Mouse (Mus musculus) midbrain, postnatal 0 days (tissue): ENCODE results near the gene Ang. TPM values are rescaled to one million over a fixed set of nuclear protein-coding genes. Genes with fewer than 3 reads are reported as not detected.
"Not testable (repeated sequence)": the region's sequence is repeated elsewhere in the genome, so short reads cannot be mapped to it uniquely, and the experiment has no call there.

Experiments used
- ATAC-seq: fragments of 200-750 bp; cut with Nextera tagmentation; 2 replicates; pipeline ENCODE4 v1.8.0; 2017; ENCODE audit warnings: moderate number of reproducible peaks, mild to moderate bottlenecking, moderate TSS enrichment, moderate library complexity; ENCODE audit not compliant: low FRiP score
- DNase-seq: peaks from one replicate; pipeline ENCODE4 v3.0.0-alpha.2; 2015; ENCODE audit warnings: low spot score
- H3K27ac ChIP-seq: fragments of 300-500 bp; sonication (generic); 2 replicates; pipeline ENCODE4 v1.5.1; 2014; ENCODE audit warnings: low read depth, mild to moderate bottlenecking, low read length, mixed read lengths
- H3K27me3 ChIP-seq: fragments of 300-500 bp; sonication (generic); 2 replicates; pipeline ENCODE4 v1.6.1; 2014; ENCODE audit warnings: low read length, control low read depth, mixed read lengths; ENCODE audit not compliant: insufficient read depth
- H3K36me3 ChIP-seq: fragments of 300-500 bp; sonication (generic); 2 replicates; pipeline ENCODE4 v1.6.1; 2014; ENCODE audit warnings: low read length, control low read depth, mixed read lengths; ENCODE audit not compliant: insufficient read depth
- H3K4me1 ChIP-seq: fragments of 300-500 bp; sonication (generic); 2 replicates; pipeline ENCODE4 v1.6.1; 2014; ENCODE audit warnings: mild to moderate bottlenecking, control low read depth, antibody characterized with exemption, low read length, mixed read lengths; ENCODE audit not compliant: insufficient read depth
- H3K4me2 ChIP-seq: fragments of 300-500 bp; sonication (generic); 2 replicates; pipeline ENCODE4 v1.6.1; 2014; ENCODE audit warnings: low read depth, mild to moderate bottlenecking, low read length, mixed read lengths; ENCODE audit not compliant: poor library complexity, severe bottlenecking
- H3K4me3 ChIP-seq: fragments of 300-500 bp; sonication (generic); 2 replicates; pipeline ENCODE4 v1.5.1; 2014; ENCODE audit warnings: low read depth, mild to moderate bottlenecking, low read length, moderate library complexity
- H3K9ac ChIP-seq: fragments of 300-500 bp; sonication (generic); replicated peaks from 2 replicates; pipeline ENCODE4 v1.6.1; 2014; ENCODE audit warnings: mild to moderate bottlenecking, low read length, moderate library complexity, mixed read lengths; ENCODE audit not compliant: poor library complexity, severe bottlenecking
- H3K9me3 ChIP-seq: fragments of 300-500 bp; sonication (generic); 2 replicates; pipeline ENCODE4 v1.6.1; 2016; ENCODE audit warnings: low read length, control low read depth
- CTCF ChIP-seq: IDR thresholded peaks from 2 replicates; pipeline ENCODE4 v1.5.1; 2016; ENCODE audit warnings: antibody characterized with exemption, mild to moderate bottlenecking
- WGBS: fragments of 180-500 bp; shearing (Covaris S2); extraction: QIAGEN DNeasy Blood & Tissue Kit; methylation state at CpG from one replicate; pipeline ENCODE4 v1.1.7; 2014; 5-methylcytosine and 5-hydroxymethylcytosine counted together
- polyA plus RNA-seq: library from polyadenylated mRNA; unstranded; fragments of >200 nt; fragmentation: Nextera tagmentation; extraction: Ambion mirVana; gene quantifications from 2 replicates; pipeline ENCODE4 v1.2.1, GENCODE M21; 2015
- total RNA-seq: library from RNA; depleted of rRNA; stranded (reverse); fragments of >200 nt; gene quantifications from 2 replicates; pipeline ENCODE4 v1.2.3, GENCODE M21; 2014

The Ang gene
- total and polyA plus RNA-seq, 2 experiments from 2014 or later, result 2.1 to 3.3 TPM

GRCm38 (mm10) chr14:51092073-51092620 lies 1.2 kb downstream of the Ang start:
- no peak overlapping the region for H3K9ac ChIP-seq

DNA sequence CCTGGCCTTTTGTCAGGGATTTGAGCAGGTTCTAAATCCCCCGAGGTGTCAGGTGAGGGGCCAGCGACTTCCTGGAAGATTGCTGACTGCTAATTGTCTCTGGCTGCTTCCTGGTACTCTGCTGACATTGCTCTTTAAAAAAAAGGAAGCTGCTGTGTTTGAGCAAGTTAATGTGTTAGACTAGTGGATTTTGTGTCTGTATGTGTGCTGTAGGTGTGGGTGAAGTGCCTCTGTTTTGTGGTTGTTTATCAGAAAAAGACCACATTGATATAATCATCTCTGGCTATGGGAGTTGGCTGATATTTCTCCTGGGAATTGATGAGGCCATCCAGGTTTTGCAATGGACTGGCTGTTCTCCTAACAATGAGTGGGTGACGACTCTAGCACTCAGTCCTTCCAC lies 2.5 kb downstream of the Ang start:
- no peak overlapping the region for H3K4me3 ChIP-seq
- no peaks in the 10 kb centered on the region for H3K27me3 ChIP-seq
- no peaks in the 10 kb centered on the region for H3K36me3 ChIP-seq
- no peak overlapping the region for H3K27ac ChIP-seq
- no peak overlapping the region for H3K9ac ChIP-seq
- no peaks in the 10 kb centered on the region for H3K9me3 ChIP-seq
- DNase-seq (peak; percentile 6), ATAC-seq (no peak)
- no peak for TF ChIP-seq CTCF
- H3K4me1 ChIP-seq, result no peaks in the 10 kb centered on the region
- no peak overlapping the region for H3K4me2 ChIP-seq
- 30% methylated on average over 3 of the region's 3 CpGs for WGBS

More at GRCm38 (mm10) chr14:51092073-51092620, 1.2 kb downstream of the Ang start:
- no peaks in the 10 kb centered on the region for H3K4me1 ChIP-seq
- H3K4me3 ChIP-seq, result peak overlapping the region; percentile 74
- H3K36me3 ChIP-seq, result no peaks in the 10 kb centered on the region
- no peak overlapping the region for H3K27ac ChIP-seq
- H3K4me2 ChIP-seq, result peak overlapping the region; percentile 64
- no peak for TF ChIP-seq CTCF
- H3K9me3 ChIP-seq, result no peaks in the 10 kb centered on the region
- WGBS, result 57% methylated on average over 8 of the region's 8 CpGs
- H3K27me3 ChIP-seq, result no peaks in the 10 kb centered on the region
- no peak for ATAC-seq
- no peak for DNase-seq

- Histone ChIP-seq H3K4me3 (no peak overlapping the region), H3K36me3 (no peaks in the 10 kb centered on the region), H3K9ac (no peak overlapping the region), H3K27me3 (no peaks in the 10 kb centered on the region), H3K27ac (no peak overlapping the region), H3K4me1 (no peaks in the 10 kb centered on the region), H3K4me2 (no peak overlapping the region), H3K9me3 (no peaks in the 10 kb centered on the region)
- DNase-seq (peak; percentile 6), ATAC-seq (no peak)
- WGBS, result 80% methylated on average over 5 of the region's 5 CpGs
- no peak for TF ChIP-seq CTCF
These were observed 3.3 kb downstream of the Ang start for GRCm38 (mm10) chr14:51094096-51094875.

- Histone ChIP-seq H3K27me3 (no peaks in the 10 kb centered on the region), H3K27ac (no peak overlapping the region), H3K9ac (no peak overlapping the region), H3K36me3 (no peaks in the 10 kb centered on the region), H3K9me3 (no peaks in the 10 kb centered on the region), H3K4me1 (no peaks in the 10 kb centered on the region), H3K4me3 (no peak overlapping the region), H3K4me2 (no peak overlapping the region)
- no peak for ATAC-seq
- no peak for DNase-seq
- no peak for TF ChIP-seq CTCF
- 74% methylated on average over 9 of the region's 9 CpGs for WGBS
These were observed 4.0 kb downstream of the Ang start for GRCm38 (mm10) chr14:51094921-51095320.

DNA sequence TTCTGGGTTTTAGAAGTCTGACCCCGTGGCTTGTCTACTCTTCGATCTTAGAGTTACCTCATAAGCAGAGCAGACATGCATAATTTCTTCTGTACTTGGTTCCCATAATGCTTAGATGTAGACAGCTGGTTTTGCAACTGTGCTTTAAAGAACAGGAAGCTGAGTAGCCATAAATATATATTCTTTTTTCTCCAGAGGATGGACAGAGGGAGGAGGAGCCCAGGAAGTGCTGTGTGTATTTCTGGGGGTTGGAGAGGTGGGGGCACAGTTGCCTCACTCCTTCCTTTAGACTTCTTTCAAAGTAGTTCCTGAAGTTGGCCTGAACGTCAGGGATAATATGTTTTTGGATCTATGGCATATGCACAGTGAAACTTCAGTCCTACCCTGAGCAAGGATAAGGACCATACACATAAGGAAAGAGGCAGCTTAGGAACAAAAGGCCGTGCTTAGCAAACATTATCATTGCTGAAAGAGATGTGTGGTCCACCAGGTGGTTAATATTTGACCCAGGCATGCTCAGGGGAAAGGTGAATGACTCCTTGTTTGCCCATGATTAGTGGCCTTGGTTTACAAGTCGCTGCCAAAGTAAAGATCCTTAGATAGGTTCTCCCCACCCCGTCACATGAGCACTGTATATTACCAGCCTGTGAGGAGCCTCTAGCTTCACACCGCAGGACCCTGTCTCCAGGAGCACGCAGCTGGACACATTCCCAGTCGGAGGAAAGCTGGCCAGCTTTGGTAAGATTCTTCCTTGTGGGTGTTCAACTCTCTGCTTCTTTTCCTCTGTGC lies 5.0 kb downstream of the Ang start:
- DNase-seq, result no peak

GRCm38 (mm10) chr14:51098300-51098699 lies 7.3 kb downstream of the Ang start:
- DNase-seq (peak; percentile 57), ATAC-seq (peak; percentile 41)
- H3K4me1 ChIP-seq, H3K4me3 ChIP-seq, H3K27me3 ChIP-seq, H3K27ac ChIP-seq, H3K4me2 ChIP-seq, H3K36me3 ChIP-seq, H3K9ac ChIP-seq, H3K9me3 ChIP-seq: not testable (repeated sequence)
- 29% methylated on average over 1 of the region's 1 CpGs for WGBS
- TF ChIP-seq CTCF, result peak; percentile 78

More for the DNA sequence above, 5.0 kb downstream of the Ang start:
- no peak overlapping the region for H3K4me2 ChIP-seq
- no peaks in the 10 kb centered on the region for H3K36me3 ChIP-seq
- H3K4me1 ChIP-seq, result no peaks in the 10 kb centered on the region
- no peak overlapping the region for H3K9ac ChIP-seq
- H3K4me3 ChIP-seq, result no peak overlapping the region
- H3K9me3 ChIP-seq, result no peaks in the 10 kb centered on the region
- 73% methylated on average over 9 of the region's 9 CpGs for WGBS
- H3K27ac ChIP-seq, result no peak overlapping the region
- TF ChIP-seq CTCF, result no peak
- no peaks in the 10 kb centered on the region for H3K27me3 ChIP-seq
- no peak for ATAC-seq
